Mouse (Mus musculus): Measurements from ENCODE around the gene Hoxb1. TPM values are rescaled to one million over a fixed set of nuclear protein-coding genes. Genes with fewer than 3 reads are reported as not detected.

The Hoxb1 gene
- polyA plus RNA-seq, 1 experiment from 2014 or later: not detected

- Histone ChIP-seq H3K9me3 (replicated peaks; ENCODE audit: control insufficient read depth, low read length, poor library complexity, severe bottlenecking) (no peaks in the 10 kb centered on the region; the same call in 1 of the 2 replicates), H3K36me3 (ENCODE audit: control insufficient read depth, insufficient read depth, low read length) (no peaks in the 10 kb centered on the region), H3K9ac (ENCODE audit: low read depth, low read length) (no peak overlapping the region), H3K4me2 (ENCODE audit: low read length) (no peak overlapping the region), H3K27me3 (ENCODE audit: control insufficient read depth, insufficient read depth, low read depth, low read length) (no peaks in the 10 kb centered on the region), H3K4me3 (ENCODE audit: low read depth, low read length) (no peak overlapping the region), H3K27ac (ENCODE audit: low read length) (no peak overlapping the region), H3K4me1 (ENCODE audit: control insufficient read depth, insufficient read depth, low read length) (no peaks in the 10 kb centered on the region)
- 79% methylated on average over 9 of the region's 9 CpGs for WGBS
- no peak for ATAC-seq
Observed at GRCm38 (mm10) chr11:96412941-96413491, 47.5 kb downstream of the Hoxb1 start.

- H3K27me3 ChIP-seq (ENCODE audit: control insufficient read depth, insufficient read depth, low read depth, low read length): no peaks in the 10 kb centered on the region
- H3K36me3 ChIP-seq (ENCODE audit: control insufficient read depth, insufficient read depth, low read length): no peaks in the 10 kb centered on the region
- no peak for ATAC-seq
- WGBS: 63% methylated on average over 8 of the region's 8 CpGs
- no peak overlapping the region for H3K27ac ChIP-seq (ENCODE audit: low read length)
- H3K4me2 ChIP-seq (ENCODE audit: low read length): no peak overlapping the region
- no peaks in the 10 kb centered on the region; the same call in 1 of the 2 replicates for H3K9me3 ChIP-seq (replicated peaks; ENCODE audit: control insufficient read depth, low read length, poor library complexity, severe bottlenecking)
- no peak overlapping the region for H3K4me3 ChIP-seq (ENCODE audit: low read depth, low read length)
- H3K4me1 ChIP-seq (ENCODE audit: control insufficient read depth, insufficient read depth, low read length): no peaks in the 10 kb centered on the region
- no peak overlapping the region for H3K9ac ChIP-seq (ENCODE audit: low read depth, low read length)
Observed at GRCm38 (mm10) chr11:96413527-96413926, 48.0 kb downstream of the Hoxb1 start.

GRCm38 (mm10) chr11:96414002-96414401 lies 48.5 kb downstream of the Hoxb1 start:
- Histone ChIP-seq H3K27ac (ENCODE audit: low read length) (no peak overlapping the region), H3K4me1 (ENCODE audit: control insufficient read depth, insufficient read depth, low read length) (no peaks in the 10 kb centered on the region), H3K27me3 (ENCODE audit: control insufficient read depth, insufficient read depth, low read depth, low read length) (no peaks in the 10 kb centered on the region), H3K9ac (ENCODE audit: low read depth, low read length) (no peak overlapping the region), H3K4me3 (ENCODE audit: low read depth, low read length) (no peak overlapping the region), H3K36me3 (ENCODE audit: control insufficient read depth, insufficient read depth, low read length) (no peaks in the 10 kb centered on the region), H3K4me2 (ENCODE audit: low read length) (no peak overlapping the region), H3K9me3 (replicated peaks; ENCODE audit: control insufficient read depth, low read length, poor library complexity, severe bottlenecking) (no peaks in the 10 kb centered on the region; the same call in 1 of the 2 replicates)
- WGBS: 63% methylated on average over 2 of the region's 2 CpGs
- ATAC-seq: no peak

MicroRNAs within 50 kb of the gene (microRNA counts, 519-probe panel; counts per million panel counts)
- microRNA mmu-miR-10a: 2,095 counts per million, percentile 55 among the panel's probes with 10 or more counts

Small RNA genes lying within 50 kb of the gene (microRNA-seq; reads per million reads assigned to microRNA genes)
- gene Mir10a: 754 reads per million, percentile 76 among the genes with 10 or more reads in this experiment

Other genes with a start within 250 kb of the Hoxb1 start
- 0.31 and 0.35 TPM in 2 replicates for gene Ttll6, start 232.0 kb upstream of the Hoxb1 start, polyA plus RNA-seq (2015; fragmentation: Nextera tagmentation; extraction: Ambion mirVana)
- gene Hoxb13, start 171.4 kb upstream of the Hoxb1 start, polyA plus RNA-seq (2015; fragmentation: Nextera tagmentation; extraction: Ambion mirVana): not detected in 2 replicates
- not detected in 2 replicates for gene Hoxb9, start 94.3 kb upstream of the Hoxb1 start, polyA plus RNA-seq (2015; fragmentation: Nextera tagmentation; extraction: Ambion mirVana)
- not detected in 2 replicates for gene Hoxb8, start 83.8 kb upstream of the Hoxb1 start, polyA plus RNA-seq (2015; fragmentation: Nextera tagmentation; extraction: Ambion mirVana)
- not detected in 2 replicates for gene Hoxb7, start 79.1 kb upstream of the Hoxb1 start, polyA plus RNA-seq (2015; fragmentation: Nextera tagmentation; extraction: Ambion mirVana)
- gene Hoxb6, start 73.3 kb upstream of the Hoxb1 start, polyA plus RNA-seq (2015; fragmentation: Nextera tagmentation; extraction: Ambion mirVana): not detected in 2 replicates
- gene Hoxb5, start 62.4 kb upstream of the Hoxb1 start, polyA plus RNA-seq (2015; fragmentation: Nextera tagmentation; extraction: Ambion mirVana): 0.14 TPM in 1 of 2 replicates, not detected in the other
- not detected in 2 replicates for gene Hoxb4, start 47.5 kb upstream of the Hoxb1 start, polyA plus RNA-seq (2015; fragmentation: Nextera tagmentation; extraction: Ambion mirVana)
- gene Hoxb3, start 42.4 kb upstream of the Hoxb1 start, polyA plus RNA-seq (2015; fragmentation: Nextera tagmentation; extraction: Ambion mirVana): not detected in 2 replicates
- gene Hoxb2, start 15.2 kb upstream of the Hoxb1 start, polyA plus RNA-seq (2015; fragmentation: Nextera tagmentation; extraction: Ambion mirVana): 0.11 and 0.21 TPM in 2 replicates
- gene Skap1, start 98.8 kb downstream of the Hoxb1 start, polyA plus RNA-seq (2015; fragmentation: Nextera tagmentation; extraction: Ambion mirVana): 3.6 and 4.9 TPM in 2 replicates